Mouse (Mus musculus): ENCODE results near the gene Zswim8. TPM values are rescaled to one million over a fixed set of nuclear protein-coding genes. Genes with fewer than 3 reads are reported as not detected.

Zswim8 gene
- total RNA-seq, 1 experiment from 2014 or later: 36.0 TPM

DNA sequence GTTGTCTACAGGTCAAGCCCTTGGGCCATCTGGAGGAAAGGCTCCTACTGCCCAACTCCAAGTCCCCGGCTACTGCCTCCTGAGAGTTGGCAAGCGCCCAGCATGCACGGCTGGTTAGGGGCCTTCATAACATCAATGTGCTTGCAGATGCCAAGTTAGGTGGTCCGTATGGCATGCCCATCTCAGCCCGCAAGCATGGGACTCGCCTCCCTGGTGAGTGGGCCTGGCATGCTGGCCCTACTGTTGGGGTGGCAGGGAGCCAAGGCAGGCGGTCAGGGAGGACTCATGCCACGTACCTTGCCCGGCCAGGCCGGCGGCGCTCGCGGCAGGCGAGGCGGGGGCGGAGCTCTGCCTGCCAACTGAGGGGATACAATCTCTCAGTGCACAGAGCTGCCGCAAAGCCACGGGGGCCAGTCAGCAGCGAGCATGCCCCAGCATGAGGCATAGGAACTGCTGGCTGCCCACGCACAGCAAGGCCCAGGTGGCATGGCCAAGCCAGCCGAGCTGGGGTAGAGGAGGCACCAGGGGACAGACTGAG, 50.1 kb downstream of the Zswim8 start:
- ATAC-seq (replicated peaks; ENCODE audit: insufficient number of reproducible peaks, low FRiP score, low TSS enrichment, poor library complexity, severe bottlenecking): no peak

DNA sequence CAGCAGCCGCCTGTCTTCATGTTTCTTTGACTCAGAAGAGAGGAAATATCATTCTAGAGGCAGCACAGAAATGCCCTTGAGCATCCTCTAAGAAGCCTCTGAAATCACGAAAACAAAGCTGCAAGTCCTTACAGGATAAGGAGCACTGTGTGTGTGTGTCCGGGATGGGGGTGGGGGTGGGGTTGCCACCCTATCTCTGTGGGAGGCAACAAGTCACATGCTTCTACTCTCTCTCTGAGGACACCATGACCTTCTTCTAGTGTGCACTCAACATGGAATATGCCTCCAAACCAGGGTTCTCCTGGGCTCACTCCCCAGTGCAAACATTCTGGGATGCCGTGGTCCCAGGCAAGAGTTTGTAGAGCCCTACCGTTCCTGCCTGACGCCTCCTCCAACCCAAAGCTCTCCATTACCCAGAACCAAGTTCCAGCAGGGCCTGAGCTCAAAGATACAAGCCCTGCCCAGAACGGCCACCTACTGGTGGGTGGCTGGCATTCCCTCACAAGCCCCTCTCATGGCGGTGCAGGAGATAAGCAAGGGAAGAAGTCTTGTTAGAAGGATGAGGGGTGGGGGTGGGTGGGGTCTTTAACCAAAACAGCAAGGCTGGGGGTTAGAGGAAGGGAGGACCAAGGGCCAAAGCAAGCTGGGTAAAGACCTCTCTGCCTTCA, 51.5 kb downstream of the Zswim8 start:
- no peak for ATAC-seq (replicated peaks; ENCODE audit: insufficient number of reproducible peaks, low FRiP score, low TSS enrichment, poor library complexity, severe bottlenecking)

DNA sequence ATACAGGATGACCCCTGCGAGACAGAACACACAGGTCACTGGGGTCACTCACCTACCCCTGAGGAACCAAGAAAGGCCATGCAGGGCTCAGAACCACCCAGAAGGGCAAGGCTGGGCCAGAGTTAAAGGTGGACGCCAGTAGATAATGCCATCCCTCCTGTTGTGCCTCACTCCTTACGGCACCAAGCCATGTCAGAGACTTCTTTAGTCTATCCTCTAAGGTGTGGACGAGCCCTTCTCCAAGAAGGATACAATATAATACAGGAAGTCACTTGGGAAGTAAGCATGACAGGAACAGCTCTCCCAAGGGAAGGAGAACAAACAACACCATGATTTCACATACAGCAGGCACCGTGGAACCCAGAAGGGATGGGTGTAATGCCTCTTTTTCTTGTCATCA, 57.6 kb downstream of the Zswim8 start:
- no peak for ATAC-seq (replicated peaks; ENCODE audit: insufficient number of reproducible peaks, low FRiP score, low TSS enrichment, poor library complexity, severe bottlenecking)

DNA sequence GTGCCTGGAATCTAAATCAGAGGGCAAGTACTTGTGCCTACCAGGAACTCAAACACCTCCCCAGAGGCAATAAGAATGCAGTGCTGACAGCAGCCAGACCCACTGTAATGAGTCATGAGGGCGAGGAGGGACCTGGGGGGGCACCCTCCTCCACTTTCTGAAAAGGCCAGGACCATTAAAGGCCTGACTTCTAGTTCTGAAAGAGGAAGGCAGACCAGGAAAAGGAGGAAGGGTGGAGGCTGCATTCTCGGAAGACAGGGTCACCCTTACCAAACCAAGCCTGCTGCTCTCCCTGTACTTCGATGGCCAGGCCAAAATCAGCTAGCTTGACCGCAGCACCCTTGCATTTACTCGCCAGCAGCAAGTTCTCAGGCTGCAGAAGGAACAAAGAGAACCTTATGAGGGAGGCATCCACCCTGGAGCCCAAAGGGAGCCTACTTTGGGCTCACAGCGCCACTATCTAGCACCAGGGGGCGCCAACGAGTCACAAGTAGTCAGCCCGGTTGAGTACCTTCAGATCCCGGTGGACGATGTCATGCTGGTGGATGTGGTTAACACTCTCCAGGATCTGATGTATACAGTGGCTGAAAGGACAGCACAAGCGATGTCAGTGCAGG, 58.4 kb downstream of the Zswim8 start:
- ATAC-seq (replicated peaks; ENCODE audit: insufficient number of reproducible peaks, low FRiP score, low TSS enrichment, poor library complexity, severe bottlenecking): peak; percentile 91

DNA sequence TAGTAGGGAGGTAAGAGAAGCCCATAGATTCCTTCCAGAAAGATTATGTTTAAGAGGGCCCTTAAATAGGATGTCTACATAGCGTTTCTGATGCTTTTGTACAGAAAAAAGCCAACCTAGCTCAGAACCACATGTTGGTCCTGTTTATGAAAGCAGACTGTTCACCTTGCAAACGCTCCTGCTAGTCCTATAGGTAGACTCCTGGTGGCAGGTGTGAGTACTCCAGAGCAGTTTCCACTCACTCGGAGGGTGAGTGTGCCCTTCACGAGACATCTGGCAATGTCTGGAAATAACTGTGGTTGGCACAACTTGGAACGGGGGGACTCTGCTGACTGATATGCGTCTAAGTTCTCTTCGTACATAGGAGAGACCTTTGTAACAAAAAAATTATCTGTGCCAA, 60.6 kb downstream of the Zswim8 start:
- ATAC-seq (replicated peaks; ENCODE audit: insufficient number of reproducible peaks, low FRiP score, low TSS enrichment, poor library complexity, severe bottlenecking): no peak

DNA sequence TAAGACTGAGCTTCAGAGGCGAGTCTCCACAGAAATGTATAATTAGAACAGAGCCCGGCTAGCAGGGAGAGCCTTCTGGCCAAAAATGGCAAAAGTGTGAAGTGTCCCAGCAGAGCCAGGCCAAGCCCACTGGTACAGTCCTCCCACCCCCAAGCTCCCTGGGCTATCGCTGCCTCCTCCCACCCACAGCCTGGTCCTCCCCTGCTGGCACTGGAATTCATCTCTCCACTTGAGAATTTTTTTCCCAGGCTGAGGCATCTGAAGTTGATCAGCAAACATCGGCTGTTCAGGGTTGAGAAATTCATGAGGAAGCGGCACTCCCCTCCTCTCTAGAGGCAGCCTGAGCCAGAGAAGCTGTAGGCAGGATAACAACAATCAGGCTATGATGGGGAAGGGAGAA, 61.2 kb downstream of the Zswim8 start:
- ATAC-seq (replicated peaks; ENCODE audit: insufficient number of reproducible peaks, low FRiP score, low TSS enrichment, poor library complexity, severe bottlenecking): no peak

DNA sequence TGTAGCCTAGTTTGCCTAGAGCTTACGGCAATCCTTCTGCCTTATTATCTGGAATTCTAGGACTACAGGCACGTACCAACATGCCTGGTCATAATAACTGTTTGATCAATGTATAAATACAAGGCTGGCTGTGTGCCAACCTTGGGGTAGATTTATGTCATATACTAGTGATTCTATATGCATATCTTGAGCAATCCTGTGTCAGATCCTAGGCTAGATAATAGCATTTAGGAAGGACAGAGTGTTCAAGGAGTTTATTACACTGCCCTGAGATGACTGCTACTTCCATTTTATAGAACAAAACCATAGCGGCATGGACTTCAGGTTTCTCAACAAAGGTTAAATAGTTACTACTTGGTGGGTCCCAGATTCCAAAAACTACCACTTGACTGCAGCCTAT, 64.6 kb downstream of the Zswim8 start:
- ATAC-seq (replicated peaks; ENCODE audit: insufficient number of reproducible peaks, low FRiP score, low TSS enrichment, poor library complexity, severe bottlenecking): no peak

DNA sequence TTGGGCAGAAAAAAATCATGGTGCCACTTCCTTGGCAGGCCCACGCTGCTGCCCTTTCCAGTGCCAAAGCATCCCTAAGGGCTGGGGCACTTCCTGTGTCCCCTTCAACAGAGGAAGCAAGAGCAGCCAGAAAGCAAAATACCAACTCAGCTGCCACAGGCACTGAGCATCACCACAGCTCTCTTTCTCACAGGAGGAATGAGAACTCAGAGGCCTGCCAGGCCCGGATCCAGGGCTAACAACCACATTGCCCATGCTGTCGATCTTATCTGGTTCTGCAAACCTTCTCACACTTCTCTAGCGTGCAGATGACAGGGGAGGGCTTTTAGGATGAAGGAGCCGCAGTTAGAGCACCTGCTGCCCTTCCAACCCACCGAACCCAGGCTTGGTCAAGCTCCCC, 65.5 kb downstream of the Zswim8 start:
- no peak for ATAC-seq (replicated peaks; ENCODE audit: insufficient number of reproducible peaks, low FRiP score, low TSS enrichment, poor library complexity, severe bottlenecking)

Other genes with a start within 250 kb of the Zswim8 start
- gene Anxa7, start 227.4 kb upstream of the Zswim8 start, total RNA-seq (2017): 70.7 to 97.0 TPM (median 87.2 TPM) in 3 replicates
- 0.43 to 1.9 TPM in 2 of 3 replicates, not detected in the other for gene Mss51, start 210.7 kb upstream of the Zswim8 start, total RNA-seq (2017)
- 41.3 to 101 TPM (median 45.1 TPM) in 3 replicates for gene Ppp3cb, start 161.0 kb upstream of the Zswim8 start, total RNA-seq (2017)
- 0.57 to 5.1 TPM (median 2.0 TPM) in 3 replicates for gene Usp54, start 66.5 kb upstream of the Zswim8 start, total RNA-seq (2017)
- gene Myoz1, start 51.0 kb upstream of the Zswim8 start, total RNA-seq (2017): 1.1 TPM in 1 of 3 replicates, not detected in the others
- gene Synpo2l, start 39.2 kb upstream of the Zswim8 start, total RNA-seq (2017): not detected in 3 replicates
- 156 to 200 TPM (median 191 TPM) in 3 replicates for gene Sec24c, start 33.2 kb upstream of the Zswim8 start, total RNA-seq (2017)
- 5.0 to 9.7 TPM (median 8.2 TPM) in 3 replicates for gene Fut11, start 12.6 kb upstream of the Zswim8 start, total RNA-seq (2017)
- gene Chchd1, start 4.5 kb upstream of the Zswim8 start, total RNA-seq (2017): 61.2 to 77.6 TPM (median 74.5 TPM) in 3 replicates
- gene Ndst2, start 27.0 kb downstream of the Zswim8 start, total RNA-seq (2017): 15.6 to 17.6 TPM (median 16.8 TPM) in 3 replicates
- 36.4 to 81.1 TPM (median 62.3 TPM) in 3 replicates for gene Camk2g, start 86.5 kb downstream of the Zswim8 start, total RNA-seq (2017)
- gene Plau, start 129.1 kb downstream of the Zswim8 start, total RNA-seq (2017): 0.39 to 1.1 TPM in 2 of 3 replicates, not detected in the other
- 51.9 to 56.2 TPM (median 52.1 TPM) in 3 replicates for gene Vcl, start 221.8 kb downstream of the Zswim8 start, total RNA-seq (2017)

Measured in monocyte, adult 5-6 weeks (primary cell).